Mouse (Mus musculus) hindbrain, embryonic 15.5 days (tissue): ENCODE data around the gene Zfand4. TPM values are rescaled to one million over a fixed set of nuclear protein-coding genes. Genes with fewer than 3 reads are reported as not detected.
"Not testable (repeated sequence)": the region's sequence is repeated elsewhere in the genome, so short reads cannot be mapped to it uniquely, and the experiment has no call there.

Experiments used
- ATAC-seq: fragments of 200-750 bp; cut with Nextera tagmentation; 2 replicates; pipeline ENCODE4 v1.8.0; 2017; ENCODE audit warnings: low read depth, moderate number of reproducible peaks, moderate TSS enrichment; ENCODE audit not compliant: low FRiP score
- H3K27ac ChIP-seq: fragments of 300-500 bp; sonication (generic); replicated peaks from 2 replicates; pipeline ENCODE4 v1.5.1; 2015; ENCODE audit warnings: mild to moderate bottlenecking, inconsistent platforms
- H3K27me3 ChIP-seq: fragments of 300-500 bp; sonication (generic); 2 replicates; pipeline ENCODE4 v1.6.1; 2015; ENCODE audit warnings: control low read depth, inconsistent platforms
- H3K36me3 ChIP-seq: fragments of 300-500 bp; sonication (generic); 2 replicates; pipeline ENCODE4 v1.6.1; 2015; ENCODE audit warnings: control low read depth, inconsistent platforms
- H3K4me1 ChIP-seq: fragments of 300-500 bp; sonication (generic); replicated peaks from 2 replicates; pipeline ENCODE4 v1.6.1; 2015; ENCODE audit warnings: control low read depth, inconsistent platforms
- H3K4me2 ChIP-seq: fragments of 300-500 bp; sonication (generic); 2 replicates; pipeline ENCODE4 v1.6.1; 2015; ENCODE audit warnings: moderate library complexity, mild to moderate bottlenecking, inconsistent platforms
- H3K4me3 ChIP-seq: fragments of 300-500 bp; sonication (generic); 2 replicates; pipeline ENCODE4 v1.5.1; 2015; ENCODE audit warnings: mild to moderate bottlenecking, inconsistent platforms
- H3K9ac ChIP-seq: fragments of 300-500 bp; sonication (generic); 2 replicates; pipeline ENCODE4 v1.6.1; 2015; ENCODE audit warnings: inconsistent platforms
- H3K9me3 ChIP-seq: fragments of 300-500 bp; sonication (generic); 2 replicates; pipeline ENCODE4 v1.6.1; 2016; ENCODE audit warnings: control low read depth, inconsistent platforms
- WGBS: fragments of 180-500 bp; shearing (Covaris S2); methylation state at CpG from one replicate; pipeline ENCODE4 v1.1.7; 2015; 5-methylcytosine and 5-hydroxymethylcytosine counted together
- polyA plus RNA-seq: library from polyadenylated mRNA; unstranded; fragments of >200 nt; fragmentation: Nextera tagmentation; extraction: Ambion mirVana; gene quantifications from 2 replicates; pipeline ENCODE4 v1.2.1, GENCODE M21; 2015

The Zfand4 gene
- 6.1 and 7.2 TPM in 2 replicates for polyA plus RNA-seq

- H3K27ac ChIP-seq, result peak within 1 kb of the TSS; percentile 58
- H3K4me2 ChIP-seq, result peak within 1 kb of the TSS; percentile 76
- H3K36me3 ChIP-seq, result peaks cover 9% of the 10 kb centered on the region; the same call in 1 of the 2 replicates
- H3K27me3 ChIP-seq, result no peaks in the 10 kb centered on the region
- H3K4me1 ChIP-seq, result peaks cover 19% of the 10 kb centered on the region
- 0% methylated on average over 52 of the region's 67 CpGs for WGBS
- H3K9me3 ChIP-seq, result no peaks in the 10 kb centered on the region
- ATAC-seq, result peak; percentile 97
- H3K4me3 ChIP-seq, result peak within 1 kb of the TSS; percentile 58
- peak within 1 kb of the TSS; percentile 60 for H3K9ac ChIP-seq
Observed at GRCm38 (mm10) chr6:116264018-116264651, at the start of gene Zfand4. Gene Zfand4, plus strand, starts transcription at chr6:116264222.

GRCm38 (mm10) chr6:116227767-116228166 lies 36.3 kb upstream of the Zfand4 start:
- H3K9ac ChIP-seq, result no peak overlapping the region
- H3K4me2 ChIP-seq, result no peak overlapping the region
- whole genome bisulfite sequencing, result 69% methylated on average over 11 of the region's 11 CpGs
- no peaks in the 10 kb centered on the region for H3K9me3 ChIP-seq
- H3K36me3 ChIP-seq, result peaks cover 83% of the 10 kb centered on the region
- H3K27me3 ChIP-seq, result no peaks in the 10 kb centered on the region
- no peak for ATAC-seq
- no peak overlapping the region for H3K4me3 ChIP-seq
- no peaks in the 10 kb centered on the region for H3K4me1 ChIP-seq
- no peak overlapping the region for H3K27ac ChIP-seq

- H3K9me3 ChIP-seq, result no peaks in the 10 kb centered on the region
- no peak overlapping the region for H3K9ac ChIP-seq
- H3K36me3 ChIP-seq, result peaks cover 85% of the 10 kb centered on the region
- 68% methylated on average over 12 of the region's 12 CpGs for WGBS
- H3K27ac ChIP-seq, result no peak overlapping the region
- H3K27me3 ChIP-seq, result no peaks in the 10 kb centered on the region
- ATAC-seq, result no peak
- no peak overlapping the region for H3K4me2 ChIP-seq
- no peaks in the 10 kb centered on the region for H3K4me1 ChIP-seq
- no peak overlapping the region for H3K4me3 ChIP-seq
Observed at GRCm38 (mm10) chr6:116228785-116229525, 35.1 kb upstream of the Zfand4 start.

GRCm38 (mm10) chr6:116234821-116235220 lies 29.2 kb upstream of the Zfand4 start:
- H3K36me3 ChIP-seq, result peaks cover 80% of the 10 kb centered on the region
- ATAC-seq, H3K4me3 ChIP-seq, H3K27ac ChIP-seq, H3K4me1 ChIP-seq, H3K4me2 ChIP-seq, H3K9me3 ChIP-seq, H3K9ac ChIP-seq, H3K27me3 ChIP-seq: not testable (repeated sequence)
- WGBS, result 92% methylated on average over 2 of the region's 2 CpGs

- Histone ChIP-seq H3K4me1 (no peaks in the 10 kb centered on the region), H3K36me3 (peaks cover 82% of the 10 kb centered on the region), H3K27me3 (no peaks in the 10 kb centered on the region), H3K9me3 (no peaks in the 10 kb centered on the region), H3K4me3 (no peak overlapping the region), H3K27ac (no peak overlapping the region), H3K9ac (no peak overlapping the region), H3K4me2 (no peak overlapping the region)
- no peak for ATAC-seq
- 88% methylated on average over 5 of the region's 5 CpGs for WGBS
Observed at GRCm38 (mm10) chr6:116235336-116235735, 28.7 kb upstream of the Zfand4 start.

GRCm38 (mm10) chr6:116238083-116238482 lies 25.9 kb upstream of the Zfand4 start:
- H3K27me3 ChIP-seq, result no peaks in the 10 kb centered on the region
- H3K4me2 ChIP-seq, result no peak overlapping the region
- H3K36me3 ChIP-seq, result peaks cover 76% of the 10 kb centered on the region
- no peak overlapping the region for H3K4me3 ChIP-seq
- H3K9ac ChIP-seq, result no peak overlapping the region
- no peaks in the 10 kb centered on the region for H3K9me3 ChIP-seq
- H3K4me1 ChIP-seq, result no peaks in the 10 kb centered on the region
- 95% methylated on average over 5 of the region's 5 CpGs for WGBS
- no peak overlapping the region for H3K27ac ChIP-seq
- ATAC-seq, result no peak

GRCm38 (mm10) chr6:116240371-116240770 lies 23.7 kb upstream of the Zfand4 start:
- WGBS, result 72% methylated on average over 2 of the region's 2 CpGs
- H3K4me1 ChIP-seq, result no peaks in the 10 kb centered on the region
- no peak overlapping the region for H3K4me2 ChIP-seq
- no peaks in the 10 kb centered on the region for H3K9me3 ChIP-seq
- H3K27ac ChIP-seq, result no peak overlapping the region
- no peak for ATAC-seq
- H3K27me3 ChIP-seq, result no peaks in the 10 kb centered on the region
- H3K4me3 ChIP-seq, result no peak overlapping the region
- H3K9ac ChIP-seq, result no peak overlapping the region
- peaks cover 75% of the 10 kb centered on the region for H3K36me3 ChIP-seq

- Histone ChIP-seq H3K9me3 (no peaks in the 10 kb centered on the region), H3K4me2 (no peak overlapping the region), H3K27ac (no peak overlapping the region), H3K4me1 (no peaks in the 10 kb centered on the region), H3K4me3 (no peak overlapping the region), H3K36me3 (peaks cover 37% of the 10 kb centered on the region), H3K27me3 (no peaks in the 10 kb centered on the region), H3K9ac (no peak overlapping the region)
- 79% methylated on average over 4 of the region's 4 CpGs for WGBS
- ATAC-seq, result no peak
Observed at GRCm38 (mm10) chr6:116259649-116260048, 4.4 kb upstream of the Zfand4 start.

GRCm38 (mm10) chr6:116260481-116260880 lies 3.5 kb upstream of the Zfand4 start:
- no peak overlapping the region for H3K9ac ChIP-seq
- peaks cover 6% of the 10 kb centered on the region; the same call in 1 of the 2 replicates for H3K4me1 ChIP-seq
- H3K27me3 ChIP-seq, result no peaks in the 10 kb centered on the region
- no peak for ATAC-seq
- WGBS, result 98% methylated on average over 5 of the region's 5 CpGs
- no peak overlapping the region for H3K4me2 ChIP-seq
- no peaks in the 10 kb centered on the region for H3K9me3 ChIP-seq
- H3K27ac ChIP-seq, result no peak overlapping the region
- H3K4me3 ChIP-seq, result no peak overlapping the region
- peaks cover 30% of the 10 kb centered on the region for H3K36me3 ChIP-seq

GRCm38 (mm10) chr6:116262824-116263223 lies 1.2 kb upstream of the Zfand4 start:
- no peak for ATAC-seq

GRCm38 (mm10) chr6:116264836-116265235 lies 814 bp downstream of the Zfand4 start:
- peak overlapping the region; percentile 76 for H3K4me2 ChIP-seq
- H3K27me3 ChIP-seq, result no peaks in the 10 kb centered on the region
- H3K27ac ChIP-seq, result no peak overlapping the region
- H3K4me1 ChIP-seq, result peaks cover 19% of the 10 kb centered on the region
- H3K9me3 ChIP-seq, result no peaks in the 10 kb centered on the region
- no peak for ATAC-seq
- WGBS, result 80% methylated on average over 11 of the region's 11 CpGs
- peak overlapping the region; percentile 58 for H3K4me3 ChIP-seq
- H3K9ac ChIP-seq, result peak overlapping the region; percentile 60; the same call in 1 of the 2 replicates
- peaks cover 9% of the 10 kb centered on the region; the same call in 1 of the 2 replicates for H3K36me3 ChIP-seq

More at GRCm38 (mm10) chr6:116262824-116263223, 1.2 kb upstream of the Zfand4 start:
- no peak overlapping the region for H3K4me2 ChIP-seq
- no peak overlapping the region for H3K9ac ChIP-seq
- no peaks in the 10 kb centered on the region for H3K27me3 ChIP-seq
- peaks cover 12% of the 10 kb centered on the region for H3K36me3 ChIP-seq
- H3K4me1 ChIP-seq, result peaks cover 19% of the 10 kb centered on the region
- H3K4me3 ChIP-seq, result no peak overlapping the region
- H3K27ac ChIP-seq, result no peak overlapping the region
- 100% methylated on average over 1 of the region's 1 CpGs for WGBS
- no peaks in the 10 kb centered on the region for H3K9me3 ChIP-seq

- H3K36me3 ChIP-seq, result peaks cover 6% of the 10 kb centered on the region; the same call in 1 of the 2 replicates
- H3K4me1 ChIP-seq, result peaks cover 19% of the 10 kb centered on the region
- no peak for ATAC-seq
- no peak overlapping the region for H3K27ac ChIP-seq
- H3K9me3 ChIP-seq, result no peaks in the 10 kb centered on the region
- WGBS, result 63% methylated on average over 4 of the region's 4 CpGs
- no peak overlapping the region for H3K9ac ChIP-seq
- H3K4me2 ChIP-seq, result no peak overlapping the region; the same call in none of the 2 replicates
- H3K4me3 ChIP-seq, result no peak overlapping the region
- no peaks in the 10 kb centered on the region for H3K27me3 ChIP-seq
Observed at GRCm38 (mm10) chr6:116265603-116266002, 1.6 kb downstream of the Zfand4 start.
